Mouse (Mus musculus) layer of hippocampus, postnatal 10 days (tissue): Measurements from ENCODE around the gene Traf2. TPM values are rescaled to one million over a fixed set of nuclear protein-coding genes. Genes with fewer than 3 reads are reported as not detected.
A peak's percentile ranks its signal among the peaks of the same experiment; 100 is the strongest.

Experiments used
- DNase-seq, 2 experiments: peaks; one replicate each; pipeline ENCODE4 v3.0.0; 2021; ENCODE audit warnings: low spot score in 2 of 2
- total RNA-seq, 2 experiments: library from RNA; stranded (reverse); gene quantifications; 2 replicates each; pipeline ENCODE4 v1.2.3; 2021

The Traf2 gene
- total RNA-seq, 2 experiments from 2014 or later = 9.0 to 10.5 TPM

- DNase-seq = no peak
Measured at GRCm38 (mm10) chr2:25549021-25549991, 2.6 kb upstream of the Traf2 start.

- no peak for DNase-seq
Measured at GRCm38 (mm10) chr2:25545996-25546810, 537 bp downstream of the Traf2 start.

- no peak for DNase-seq
Measured at GRCm38 (mm10) chr2:25541644-25542367, 4.9 kb downstream of the Traf2 start.

GRCm38 (mm10) chr2:25540541-25540948, 6.2 kb downstream of the Traf2 start:
- no peak for DNase-seq

- DNase-seq = no peak
Measured at GRCm38 (mm10) chr2:25536531-25536930, 10.2 kb downstream of the Traf2 start.

- no peak for DNase-seq
Measured at GRCm38 (mm10) chr2:25534866-25535182, 11.9 kb downstream of the Traf2 start.

- DNase-seq = peak; percentile 44 to 47
Measured at GRCm38 (mm10) chr2:25534178-25534865, 12.4 kb downstream of the Traf2 start.

GRCm38 (mm10) chr2:25533707-25534106, 13.0 kb downstream of the Traf2 start:
- DNase-seq = no peak

- no peak for DNase-seq
Measured at GRCm38 (mm10) chr2:25526510-25527302, 20.0 kb downstream of the Traf2 start.

- no peak for DNase-seq
Measured at GRCm38 (mm10) chr2:25509912-25510311, 36.8 kb downstream of the Traf2 start.

- no peak for DNase-seq
Measured at GRCm38 (mm10) chr2:25506964-25507363, 39.8 kb downstream of the Traf2 start.

- no peak for DNase-seq
Measured at GRCm38 (mm10) chr2:25505860-25506259, 40.9 kb downstream of the Traf2 start.

GRCm38 (mm10) chr2:25505000-25505399, 41.7 kb downstream of the Traf2 start:
- DNase-seq = no peak

- no peak for DNase-seq
Measured at GRCm38 (mm10) chr2:25504538-25504937, 42.2 kb downstream of the Traf2 start.

GRCm38 (mm10) chr2:25502726-25503125, 44.0 kb downstream of the Traf2 start:
- no peak for DNase-seq

GRCm38 (mm10) chr2:25501593-25502486, 44.9 kb downstream of the Traf2 start, which contains the start of gene C8g:
Gene C8g, minus strand, starts transcription at chr2:25501719.
- DNase-seq = no peak

GRCm38 (mm10) chr2:25500576-25501405, 45.9 kb downstream of the Traf2 start, which contains the start of gene Fbxw5:
Gene Fbxw5, plus strand, starts transcription at chr2:25500750.
- peak; percentile 73 to 83 for DNase-seq

- DNase-seq = no peak
Measured at GRCm38 (mm10) chr2:25500071-25500575, 46.6 kb downstream of the Traf2 start.
